In genomic region chr11:29795106-29795505, GRCm38 (mm10) we compare ENCODE assay signal across 15 mouse cellular contexts. TPM values are rescaled to one million over a fixed set of nuclear protein-coding genes. Genes with fewer than 3 reads are reported as not detected.
DNase-seq lines count a peak whose midpoint lies in the region; ATAC-seq and TF ChIP-seq lines count a peak whose summit lies in the region.
"Had no signal": no experiment of that assay in that cellular context is flagged by ENCODE, and none has a peak within 500 bp of the region (broad histone marks: within the 10 kb centered on the region; RNA-seq: fewer than 3 reads in every experiment).

No protein-coding gene starts in this region.

- peak overlapping the region; percentile 25; the same call in 1 of the 2 replicates for H3K27ac ChIP-seq in olfactory bulb, adult 2 months (ENCODE audit: insufficient read depth, low read depth, low read length)
- H3K27ac ChIP-seq in stomach, postnatal 0 days (replicated peaks): no peak overlapping the region
- H3K27ac ChIP-seq: heart, adult 2 months had no signal

- no peaks in the 10 kb centered on the region for H3K36me3 ChIP-seq in stomach, postnatal 0 days (ENCODE audit: control insufficient read depth, insufficient read depth, low read length)
- H3K36me3 ChIP-seq: embryonic facial prominence, embryonic 15.5 days had no signal

- ATAC-seq in stomach, postnatal 0 days (ENCODE audit: low FRiP score, low TSS enrichment): no peak
- ATAC-seq: CD4-positive, CD25-positive, alpha-beta regulatory T cell, adult 4 months had no signal

- no peak overlapping the region for H3K4me3 ChIP-seq in olfactory bulb, adult 2 months (ENCODE audit: insufficient read depth, low read depth, low read length)
- H3K4me3 ChIP-seq in stomach, postnatal 0 days (ENCODE audit: low read depth, low read length): no peak overlapping the region
- H3K4me3 ChIP-seq: embryonic facial prominence, embryonic 15.5 days; heart, adult 2 months had no signal

- WGBS in olfactory bulb, adult 2 months: 47% methylated on average over 6 of the region's 6 CpGs
- 82% methylated on average over 6 of the region's 6 CpGs for WGBS in stomach, postnatal 0 days

- no peak overlapping the region for H3K4me2 ChIP-seq in stomach, postnatal 0 days (replicated peaks; ENCODE audit: low read depth)
- H3K4me2 ChIP-seq: embryonic facial prominence, embryonic 15.5 days; lung, embryonic 14.5 days had no signal

- peaks cover 7% of the 10 kb centered on the region for H3K4me1 ChIP-seq in olfactory bulb, adult 2 months (ENCODE audit: control insufficient read depth, insufficient read depth, low read length)
- no peaks in the 10 kb centered on the region for H3K4me1 ChIP-seq in stomach, postnatal 0 days (replicated peaks; ENCODE audit: control insufficient read depth, insufficient read depth)
- H3K4me1 ChIP-seq: embryonic facial prominence, embryonic 15.5 days had no signal

- no peak for TF ChIP-seq POLR2A in olfactory bulb, adult 2 months (IDR thresholded peaks at IDR 0.05; ENCODE audit: insufficient read depth, low read depth, low read length)

- peak; percentile 85 for DNase-seq in right cerebral cortex, adult 18-20 months
- no peak for DNase-seq in right cerebral cortex, postnatal 4 days
- peak; percentile 60 for DNase-seq in layer of hippocampus, adult 9-10 months (ENCODE audit: low spot score)
- DNase-seq in stomach, postnatal 0 days (ENCODE audit: low spot score): no peak
- DNase-seq in urinary bladder, postnatal 36 days (ENCODE audit: low spot score in 2 of 2): no peak
- no peak for DNase-seq in cerebellum, adult 11-12 months
- DNase-seq: adrenal gland, adult 2 months; cerebellum, adult 9-10 months; heart, adult 2 months; heart, postnatal 4 days; lung, embryonic 14.5 days had no signal

- H3K9me3 ChIP-seq in stomach, postnatal 0 days (ENCODE audit: control insufficient read depth, low read length): no peaks in the 10 kb centered on the region
- H3K9me3 ChIP-seq: embryonic facial prominence, embryonic 15.5 days had no signal

- no peaks in the 10 kb centered on the region for H3K27me3 ChIP-seq in stomach, postnatal 0 days (ENCODE audit: control insufficient read depth, insufficient read depth, low read length)
- H3K27me3 ChIP-seq: embryonic facial prominence, embryonic 15.5 days had no signal

- no peak overlapping the region for H3K9ac ChIP-seq in stomach, postnatal 0 days (ENCODE audit: low read length)
- H3K9ac ChIP-seq: embryonic facial prominence, embryonic 15.5 days; lung, embryonic 14.5 days had no signal

- TF ChIP-seq CTCF in olfactory bulb, adult 2 months (IDR thresholded peaks at IDR 0.05; ENCODE audit: insufficient read depth, low read depth, low read length): no peak
- no peak for TF ChIP-seq CTCF in stomach, postnatal 0 days (IDR thresholded peaks at IDR 0.05; ENCODE audit: low read depth)

- no peak for TF ChIP-seq EP300 in stomach, postnatal 0 days (optimal IDR thresholded peaks at IDR 0.05)

RNA-seq across cellular contexts. Expression of gene 4931440F15Rik, which starts 30.4 kb away (rescaled TPM):
- polyA plus RNA-seq in olfactory bulb, adult 2 months (2012; ENCODE audit: insufficient read depth, insufficient read length, low replicate concordance, missing spikeins): not detected in 2 replicates
- polyA plus RNA-seq in stomach, postnatal 0 days (2015; fragmentation: Nextera tagmentation; extraction: Ambion mirVana): 0.08 TPM in 2 replicates
- polyA plus RNA-seq: liver, adult 2 months had no signal

Comparison
In these comparisons a context has a peak if more than half of its experiments do, and no peak if none do; other contexts are left out.
1. DNase-seq: peak in right cerebral cortex, adult 18-20 months (single experiment) and layer of hippocampus, adult 9-10 months (single experiment); none in right cerebral cortex, postnatal 4 days (single experiment), stomach, postnatal 0 days (single experiment), urinary bladder, postnatal 36 days (0 of 2) and cerebellum, adult 11-12 months (single experiment).